Mouse (Mus musculus) G1E (cell line): ENCODE results near the gene Lrrc8d.

Source experiments
- CTCF ChIP-seq: IDR thresholded peaks from 2 replicates; pipeline ENCODE4 v1.5.1; 2012; ENCODE audit warnings: low read depth, low read length, inconsistent platforms, mixed read lengths
- GATA1 ChIP-seq: IDR thresholded peaks from 2 replicates; pipeline ENCODE4 v1.6.1; 2012; ENCODE audit warnings: borderline replicate concordance, low read length, inconsistent platforms, mixed read lengths
- GATA2 ChIP-seq: IDR thresholded peaks from 2 replicates; pipeline ENCODE4 v1.6.1; 2012; ENCODE audit warnings: low read depth, low read length, inconsistent platforms, borderline replicate concordance
- POLR2AphosphoS5 ChIP-seq: IDR thresholded peaks from 2 replicates; pipeline ENCODE4 v1.6.1; 2012; ENCODE audit warnings: low read depth, low read length, inconsistent platforms; ENCODE audit not compliant: insufficient replicate concordance

DNA sequence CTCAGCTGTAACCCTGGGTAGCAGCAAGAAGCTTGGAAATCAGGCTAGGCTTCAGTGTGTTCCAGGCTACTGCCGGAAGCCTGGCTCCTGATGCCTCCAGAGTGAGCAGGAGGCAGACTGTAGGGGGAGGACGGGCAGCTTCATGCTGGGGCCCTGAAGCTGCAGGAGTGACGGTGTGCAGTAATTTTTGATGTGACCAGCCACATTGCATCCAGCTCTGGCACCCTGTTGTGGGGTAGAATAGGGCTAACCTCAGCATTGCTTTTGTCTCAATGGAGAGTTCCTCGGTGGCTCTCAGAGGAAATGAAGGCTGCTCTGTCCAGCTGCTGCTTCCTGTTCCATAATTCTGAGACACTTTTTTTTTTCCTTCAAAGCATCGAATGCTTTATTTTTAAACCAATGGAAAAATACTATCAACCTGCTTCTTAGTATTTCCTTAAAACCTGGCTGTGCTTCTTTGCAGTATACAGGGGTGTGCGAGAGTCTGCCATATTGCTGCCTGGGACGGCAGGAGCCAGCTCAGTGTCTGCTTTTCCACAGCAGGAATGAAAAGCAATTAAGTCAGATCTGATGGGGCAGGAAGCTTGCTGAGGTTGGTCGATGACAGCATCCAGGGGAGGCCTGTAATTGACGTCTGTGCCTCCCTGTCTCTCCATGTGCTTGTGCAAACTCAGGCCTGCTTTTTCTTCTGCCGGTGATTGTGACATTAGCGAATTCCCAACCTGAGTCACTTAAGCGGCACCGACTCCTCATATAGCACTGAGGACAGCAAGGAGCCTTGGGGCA, 100.3 kb downstream of the Lrrc8d start:
- TF ChIP-seq CTCF (no peak), GATA1 (no peak), GATA2 (no peak), POLR2AphosphoS5 (no peak)
